In genomic region chr2:21397347-21397746, GRCm38 (mm10) we compare ENCODE assay signal across 33 mouse cellular contexts. TPM values are rescaled to one million over a fixed set of nuclear protein-coding genes. Genes with fewer than 3 reads are reported as not detected.
DNase-seq lines count a peak whose midpoint lies in the region; ATAC-seq and TF ChIP-seq lines count a peak whose summit lies in the region.
"Had no signal": no experiment of that assay in that cellular context is flagged by ENCODE, and none has a peak within 500 bp of the region (broad histone marks: within the 10 kb centered on the region; RNA-seq: fewer than 3 reads in every experiment).

No protein-coding gene starts in this region.

- no peak overlapping the region for H3K4me2 ChIP-seq in stomach, postnatal 0 days (replicated peaks; ENCODE audit: low read depth)
- H3K4me2 ChIP-seq: embryonic facial prominence, embryonic 13.5 days; hindbrain, embryonic 15.5 days; liver, embryonic 12.5 days; midbrain, embryonic 12.5 days; neural tube, embryonic 12.5 days had no signal

- no peaks in the 10 kb centered on the region for H3K9me3 ChIP-seq in stomach, postnatal 0 days (ENCODE audit: control insufficient read depth, low read length)
- H3K9me3 ChIP-seq: embryonic facial prominence, embryonic 13.5 days; hindbrain, embryonic 10.5 days; hindbrain, embryonic 15.5 days; liver, embryonic 12.5 days; megakaryocyte, embryonic 14.5 days; midbrain, embryonic 12.5 days; neural tube, embryonic 12.5 days had no signal

- no peaks in the 10 kb centered on the region for H3K36me3 ChIP-seq in stomach, postnatal 0 days (ENCODE audit: control insufficient read depth, insufficient read depth, low read length)
- H3K36me3 ChIP-seq: embryonic facial prominence, embryonic 13.5 days; hindbrain, embryonic 10.5 days; hindbrain, embryonic 15.5 days; liver, embryonic 12.5 days; midbrain, embryonic 12.5 days; neural tube, embryonic 12.5 days had no signal

- no peak for ATAC-seq in stomach, postnatal 0 days (ENCODE audit: low FRiP score, low TSS enrichment)
- ATAC-seq: forebrain, embryonic 16.5 days; inflammation-experienced regulatory T-cells, adult 6 months; liver, embryonic 12.5 days; liver, postnatal 0 days had no signal

- DNase-seq in cerebellum, adult 9-11 months: peak; percentile 40
- no peak for DNase-seq in cerebellum, postnatal 4 days (ENCODE audit: low spot score in 2 of 2)
- no peak for DNase-seq in layer of hippocampus, adult 2 months (ENCODE audit: low spot score in 2 of 2)
- DNase-seq in layer of hippocampus, postnatal 10 days (ENCODE audit: low spot score in 2 of 2): no peak
- DNase-seq in brain, adult 2 months (ENCODE audit: low read depth, low spot score): peak; percentile 83
- no peak for DNase-seq in stomach, postnatal 0 days (ENCODE audit: low spot score)
- DNase-seq: adrenal gland, postnatal 10 days; gastrocnemius, postnatal 10 days; heart, postnatal 14 days; kidney, adult 18-20 months; kidney, postnatal 36 days; layer of hippocampus, postnatal 36 days; left cerebral cortex, postnatal 4 days; liver, postnatal 0 days; lung, postnatal 36 days had no signal

- WGBS in stomach, postnatal 0 days: 82% methylated on average over 12 of the region's 12 CpGs

- TF ChIP-seq EP300 in stomach, postnatal 0 days (optimal IDR thresholded peaks at IDR 0.05): no peak

- TF ChIP-seq CTCF in layer of hippocampus, adult 2 months (conservative IDR thresholded peaks at IDR 0.05): no peak
- no peak for TF ChIP-seq CTCF in stomach, postnatal 0 days (IDR thresholded peaks at IDR 0.05; ENCODE audit: low read depth)

- no peak overlapping the region for H3K4me3 ChIP-seq in layer of hippocampus, adult 2 months
- no peak overlapping the region for H3K4me3 ChIP-seq in stomach, postnatal 0 days (ENCODE audit: low read depth, low read length)
- H3K4me3 ChIP-seq: embryonic facial prominence, embryonic 13.5 days; erythroblast, embryonic 14.5 days; hindbrain, embryonic 10.5 days; hindbrain, embryonic 15.5 days; liver, embryonic 12.5 days; megakaryocyte, embryonic 14.5 days; midbrain, embryonic 12.5 days; myocyte; neural tube, embryonic 12.5 days had no signal

- H3K4me1 ChIP-seq in stomach, postnatal 0 days (replicated peaks; ENCODE audit: control insufficient read depth, insufficient read depth): no peaks in the 10 kb centered on the region
- H3K4me1 ChIP-seq: embryonic facial prominence, embryonic 13.5 days; hindbrain, embryonic 15.5 days; liver, embryonic 12.5 days; megakaryocyte, embryonic 14.5 days had no signal

- no peaks in the 10 kb centered on the region for H3K27me3 ChIP-seq in stomach, postnatal 0 days (ENCODE audit: control insufficient read depth, insufficient read depth, low read length)
- H3K27me3 ChIP-seq: CH12.LX; embryonic facial prominence, embryonic 13.5 days; hindbrain, embryonic 15.5 days; liver, embryonic 12.5 days; megakaryocyte, embryonic 14.5 days; midbrain, embryonic 12.5 days; neural tube, embryonic 12.5 days had no signal

- peak overlapping the region; percentile 72; the same call in 1 of the 2 replicates for H3K27ac ChIP-seq in layer of hippocampus, adult 2 months
- no peak overlapping the region for H3K27ac ChIP-seq in stomach, postnatal 0 days (replicated peaks)
- H3K27ac ChIP-seq: embryonic facial prominence, embryonic 13.5 days; hindbrain, embryonic 10.5 days; hindbrain, embryonic 15.5 days; liver, embryonic 12.5 days; midbrain, embryonic 12.5 days; neural tube, embryonic 12.5 days had no signal

- H3K9ac ChIP-seq in stomach, postnatal 0 days (ENCODE audit: low read length): no peak overlapping the region
- H3K9ac ChIP-seq: embryonic facial prominence, embryonic 13.5 days; hindbrain, embryonic 15.5 days; liver, embryonic 12.5 days; liver, postnatal 0 days; midbrain, embryonic 12.5 days; neural tube, embryonic 12.5 days had no signal

RNA-seq across cellular contexts. Expression of gene Gpr158, which starts 30.0 kb away (rescaled TPM):
- total RNA-seq in layer of hippocampus, adult 2 months (2021): 10 to 100 TPM; 76.6 to 79.6 TPM
- total RNA-seq in layer of hippocampus, postnatal 10 days (2021): 10 to 100 TPM; 51.8 to 53.9 TPM
- 0.01 and 0.02 TPM in 2 replicates for polyA plus RNA-seq in stomach, postnatal 0 days (2015; fragmentation: Nextera tagmentation; extraction: Ambion mirVana)
- total RNA-seq: CH12.LX; common myeloid progenitor, adult 5-6 weeks; granulocyte monocyte progenitor cell, adult 5-6 weeks had no signal
- polyA plus RNA-seq: C2C12; embryonic facial prominence, embryonic 13.5 days; erythroblast, embryonic 14.5 days; inflammation-experienced regulatory T-cells, adult 6 months; kidney, embryonic 16.5 days; liver, embryonic 12.5 days; liver, postnatal 0 days; lung, embryonic 16.5 days; myocyte; thymus, postnatal 0 days had no signal

Comparison
In these comparisons a context has a peak if more than half of its experiments do, and no peak if none do; other contexts are left out.
1. DNase-seq: peak in cerebellum, adult 9-11 months (single experiment) and brain, adult 2 months (single experiment); none in cerebellum, postnatal 4 days (0 of 2), layer of hippocampus, adult 2 months (0 of 2), layer of hippocampus, postnatal 10 days (0 of 2) and stomach, postnatal 0 days (single experiment).